Mouse (Mus musculus): ENCODE data around the gene Afap1. TPM values are rescaled to one million over a fixed set of nuclear protein-coding genes. Genes with fewer than 3 reads are reported as not detected.
A peak's percentile ranks its signal among the peaks of the same experiment; 100 is the strongest.

The Afap1 gene
- total and polyA plus RNA-seq, 3 experiments: 13.7 to 21.9 (median 21.0) TPM

- DNase-seq: peak; percentile 85
Observed at GRCm38 (mm10) chr5:35973800-35974199, 80.7 kb downstream of the Afap1 start.

- no peak for DNase-seq
Observed at GRCm38 (mm10) chr5:35974265-35974664, 81.1 kb downstream of the Afap1 start.

DNA sequence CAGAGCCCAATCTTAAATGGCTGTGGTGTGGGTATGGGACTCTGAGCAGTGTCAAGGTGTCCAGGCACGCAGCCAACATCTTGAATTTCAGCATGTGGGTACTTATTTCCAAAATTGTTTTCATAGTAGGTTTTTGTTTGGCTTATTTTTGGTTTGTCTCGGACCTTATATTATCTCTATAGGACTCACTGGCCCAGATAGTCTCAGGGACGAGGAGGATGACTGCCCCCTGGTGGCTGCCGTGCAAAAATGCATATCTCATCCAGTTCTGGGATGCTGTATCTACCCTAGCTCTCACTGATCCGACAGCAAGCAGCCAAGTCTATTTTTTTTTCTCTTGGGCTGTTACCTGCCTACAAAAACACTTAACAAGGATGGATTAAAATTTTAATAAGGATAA lies 82.6 kb downstream of the Afap1 start:
- peak; percentile 70 for DNase-seq

DNA sequence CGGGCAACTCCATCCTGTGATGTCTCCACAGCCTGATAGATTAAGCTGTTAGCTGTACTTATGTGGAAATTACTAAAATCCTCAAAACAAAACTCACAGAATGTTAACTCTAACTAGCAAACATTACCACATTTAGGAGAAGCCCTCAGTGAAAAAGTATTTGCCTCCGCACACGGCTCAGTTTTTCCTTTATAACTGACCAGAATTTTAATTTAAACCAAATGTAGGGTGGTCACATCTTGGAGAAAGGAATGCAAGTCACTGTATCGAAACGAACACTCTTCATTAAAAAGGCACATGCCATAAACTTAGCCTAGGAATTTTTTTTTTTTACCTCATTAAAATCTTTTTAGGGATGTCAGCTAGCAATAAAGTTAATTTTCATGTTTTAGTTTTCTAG lies 87.4 kb downstream of the Afap1 start:
- no peak for DNase-seq

DNA sequence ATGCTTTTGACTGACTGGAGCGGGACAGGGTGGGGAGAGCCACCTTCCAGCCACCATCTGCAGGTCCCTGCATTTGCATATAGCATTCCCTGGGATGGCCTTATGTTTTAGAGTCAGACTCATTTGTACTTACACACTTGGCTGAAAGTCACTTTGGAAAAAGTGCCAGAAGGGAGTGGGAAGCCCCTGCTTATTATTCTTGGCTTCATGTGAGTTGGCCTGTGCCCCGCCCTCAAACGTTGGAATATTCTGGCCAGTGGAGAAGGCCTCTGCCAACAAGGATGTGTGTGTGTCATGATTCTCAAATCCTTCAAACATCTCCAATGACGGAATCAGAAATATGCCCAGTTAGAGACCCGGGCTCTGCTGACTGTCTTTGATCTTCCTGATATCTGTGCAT lies 88.2 kb downstream of the Afap1 start:
- no peak for DNase-seq

- peak; percentile 77 for DNase-seq
Observed at GRCm38 (mm10) chr5:35981976-35982375, 88.9 kb downstream of the Afap1 start.

DNA sequence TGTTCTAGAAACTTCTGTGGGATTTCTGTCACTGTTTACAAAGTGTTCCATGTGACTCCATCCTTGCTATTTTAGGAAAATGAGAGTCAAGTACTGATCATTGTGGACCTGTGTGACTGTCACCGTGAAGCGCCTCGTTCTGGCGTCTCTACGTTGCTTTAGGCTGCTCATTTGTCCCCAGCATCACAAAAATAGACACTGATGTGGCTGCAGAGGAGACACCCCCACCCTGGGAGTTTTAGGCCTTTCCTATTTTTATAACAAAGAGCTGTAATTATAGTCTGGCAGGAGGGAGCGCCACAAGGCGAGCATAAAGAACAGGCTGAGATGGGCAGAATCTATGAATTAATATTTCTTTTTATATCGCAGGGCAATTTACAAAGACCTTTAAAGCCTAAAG lies 92.5 kb downstream of the Afap1 start:
- no peak for DNase-seq

GRCm38 (mm10) chr5:35988085-35988484 lies 95.0 kb downstream of the Afap1 start:
- no peak for DNase-seq

- DNase-seq: no peak
Observed at GRCm38 (mm10) chr5:35989506-35989905, 96.4 kb downstream of the Afap1 start.

GRCm38 (mm10) chr5:35989986-35990735 lies 97.0 kb downstream of the Afap1 start:
- DNase-seq: no peak

DNA sequence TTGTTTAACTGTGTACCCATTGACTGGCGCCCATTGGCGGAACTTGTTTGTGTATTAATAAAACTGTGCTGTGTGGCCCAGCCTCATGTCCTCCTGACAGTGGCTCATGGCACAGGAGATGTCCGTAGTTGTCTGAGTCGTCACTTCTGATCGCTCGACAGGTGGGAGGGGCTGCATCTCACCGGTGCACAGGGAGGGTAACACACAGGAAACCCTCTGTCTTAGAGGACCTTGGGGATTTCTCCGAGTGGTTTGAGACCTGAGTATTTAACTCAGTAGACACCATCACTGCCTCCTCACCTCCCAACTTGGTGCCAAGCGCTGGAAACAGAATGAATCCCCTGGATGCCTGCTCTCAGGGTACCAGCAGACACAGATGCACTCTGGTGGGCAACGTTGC lies 110.7 kb downstream of the Afap1 start:
- DNase-seq: no peak

DNA sequence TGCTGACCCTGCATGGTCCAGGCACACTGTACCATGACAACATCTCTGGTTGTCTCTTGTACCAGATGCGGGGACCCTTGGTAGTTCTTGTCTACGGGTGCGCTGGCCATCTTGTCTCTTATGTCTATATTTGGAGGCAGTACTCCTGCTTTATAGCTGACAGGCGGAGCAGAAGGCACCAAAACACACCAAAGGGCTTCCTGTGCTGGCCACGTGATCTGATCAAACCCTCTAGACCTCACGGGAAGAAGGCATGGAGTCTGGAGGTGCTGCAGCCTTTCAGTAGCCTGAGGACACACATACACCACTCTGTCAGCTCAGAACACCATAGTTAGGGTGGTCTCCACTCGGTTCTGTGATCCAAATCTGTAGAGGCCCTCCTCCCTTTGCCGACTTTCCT lies 113.0 kb downstream of the Afap1 start:
- DNase-seq: no peak

- peak; percentile 32 for DNase-seq
Observed at GRCm38 (mm10) chr5:36006586-36006985, 113.5 kb downstream of the Afap1 start.

DNA sequence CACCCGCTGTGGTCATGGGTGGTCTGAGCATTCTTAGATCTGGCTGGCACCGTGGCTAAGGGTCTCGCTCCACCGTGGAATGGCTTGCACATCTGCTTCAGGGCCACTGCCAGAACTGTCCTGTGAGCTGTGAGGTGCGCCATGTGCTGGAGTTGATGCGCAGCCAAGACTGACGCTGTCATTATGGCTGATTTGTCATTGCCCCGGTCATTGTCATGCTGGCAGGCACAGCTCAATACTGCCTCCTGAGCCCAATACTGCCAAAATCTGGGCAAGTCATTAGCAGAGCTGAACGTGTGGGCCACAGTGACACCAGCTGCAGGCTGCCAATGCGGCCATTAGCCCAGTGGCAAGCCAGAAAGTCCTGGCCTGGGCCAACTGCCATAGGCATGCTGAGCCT lies 114.5 kb downstream of the Afap1 start:
- DNase-seq: peak; percentile 14

GRCm38 (mm10) chr5:36009405-36009804 lies 116.3 kb downstream of the Afap1 start:
- DNase-seq: no peak

GRCm38 (mm10) chr5:36018366-36018765 lies 125.2 kb downstream of the Afap1 start:
- DNase-seq: no peak

- no peak for DNase-seq
Observed at GRCm38 (mm10) chr5:36021091-36021490, 128.0 kb downstream of the Afap1 start.

- no peak for DNase-seq
Observed at GRCm38 (mm10) chr5:36022361-36022760, 129.2 kb downstream of the Afap1 start.

GRCm38 (mm10) chr5:36024003-36024685 lies 131.0 kb downstream of the Afap1 start:
- DNase-seq: no peak

GRCm38 (mm10) chr5:36025076-36025475 lies 132.0 kb downstream of the Afap1 start:
- no peak for DNase-seq

DNA sequence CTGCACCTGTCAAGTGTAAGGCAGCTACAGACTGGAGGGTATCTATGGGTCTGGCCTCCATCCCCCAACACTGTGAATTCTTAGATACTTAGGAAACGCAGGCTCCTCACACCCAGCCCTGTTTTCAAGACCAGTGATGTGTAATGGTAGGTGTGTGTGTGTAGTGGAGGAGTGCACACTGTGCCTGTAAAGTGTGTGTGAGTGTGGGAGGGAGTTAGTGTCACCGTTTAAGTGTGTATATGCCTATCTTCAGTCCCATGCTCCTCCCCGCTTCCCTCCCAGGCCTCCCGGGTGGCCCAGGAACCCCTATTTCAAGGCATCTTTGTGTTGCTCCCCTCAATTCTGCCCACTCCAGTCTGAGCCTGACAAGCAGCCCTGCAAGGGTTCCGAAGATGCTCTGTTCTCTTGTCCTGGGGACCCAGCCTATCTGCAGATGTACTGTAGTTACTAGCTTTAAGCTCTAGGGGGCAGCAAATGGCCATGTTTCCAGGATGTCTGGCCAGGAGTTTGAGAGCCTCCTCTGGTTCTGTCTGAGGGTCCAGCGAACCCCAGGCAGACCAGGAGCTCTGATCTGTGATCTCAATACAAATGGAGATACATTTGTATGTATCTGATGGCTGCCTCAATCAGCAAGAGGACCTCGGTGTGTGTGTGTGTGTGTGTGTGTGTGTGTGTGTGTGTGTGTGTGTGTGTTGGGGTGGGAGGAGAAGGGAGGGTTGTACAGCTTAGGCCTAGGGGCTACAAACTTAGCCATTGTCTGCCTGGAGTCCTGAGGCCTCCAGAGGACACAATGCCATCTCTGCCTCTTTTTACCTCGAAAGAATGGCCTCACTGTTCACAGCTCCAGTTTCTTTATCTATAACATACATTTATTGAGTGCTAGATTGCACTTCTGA lies 140.7 kb downstream of the Afap1 start:
- DNase-seq: peak; percentile 47

GRCm38 (mm10) chr5:36039596-36039995 lies 146.5 kb downstream of the Afap1 start:
- no peak for DNase-seq

Measured in adrenal gland, adult 2 months (tissue).